Mouse (Mus musculus): Measurements from ENCODE around the gene Cep57l1. TPM values are rescaled to one million over a fixed set of nuclear protein-coding genes. Genes with fewer than 3 reads are reported as not detected.

Cep57l1 gene
- polyA plus RNA-seq, 1 experiment from 2014 or later: 21.1 TPM

DNA sequence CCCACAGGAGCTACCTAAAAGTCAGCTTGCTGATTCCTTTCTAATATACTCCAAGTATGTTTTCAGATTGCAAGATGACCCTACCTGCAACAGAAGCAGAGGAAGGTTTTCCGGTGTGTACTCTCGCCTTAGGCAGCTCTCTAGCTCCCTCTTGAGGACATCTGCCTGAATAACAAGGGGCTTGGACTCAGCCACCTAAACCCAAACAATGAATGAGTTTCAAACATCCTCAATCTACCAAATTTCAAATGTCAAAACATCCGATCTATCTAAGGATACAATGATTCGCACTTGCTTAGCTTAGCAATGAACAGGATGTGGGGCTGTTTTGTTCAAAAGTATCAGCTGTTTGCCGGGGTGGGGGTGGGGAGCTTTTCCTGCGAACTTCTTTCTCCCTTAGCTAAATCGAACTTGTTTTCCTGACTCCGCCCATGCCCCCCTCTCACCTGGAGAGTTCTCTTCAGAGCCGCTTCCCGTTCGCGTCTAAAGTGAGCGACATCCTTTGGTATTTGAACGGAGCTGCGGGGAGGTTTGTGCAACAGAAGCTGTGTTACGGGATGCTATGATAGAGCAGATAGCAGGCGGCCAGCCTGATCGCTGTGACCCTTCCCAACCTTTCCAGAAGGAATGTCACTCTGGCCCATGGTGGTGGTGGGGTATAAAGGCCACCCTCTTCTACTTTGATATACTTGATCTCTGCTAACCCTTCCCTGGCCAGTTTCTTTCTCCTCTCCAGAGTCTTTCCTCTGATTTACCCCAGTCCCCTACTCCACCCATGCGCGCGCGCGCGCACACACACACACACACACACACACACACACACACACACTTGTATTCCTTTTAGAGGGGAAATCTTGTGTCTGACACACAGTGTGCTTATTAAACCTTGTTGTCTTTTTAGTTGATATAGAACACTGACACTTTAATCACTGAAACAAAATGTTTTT, 119.5 kb downstream of the Cep57l1 start:
- H3K27ac ChIP-seq (replicated peaks): no peak overlapping the region
- peaks cover 4% of the 10 kb centered on the region; the same call in 1 of the 2 replicates for H3K27me3 ChIP-seq
- H3K4me2 ChIP-seq (replicated peaks): peak overlapping the region; percentile 75
- H3K9ac ChIP-seq (replicated peaks): peak overlapping the region; percentile 60; the same call in 1 of the 2 replicates
- 0 out of 2 replicates have a peak, but pooled peaks cover 4% of the 10 kb centered on the region for H3K4me1 ChIP-seq
- no peak for ATAC-seq (ENCODE audit: low FRiP score, low read depth)
- peak overlapping the region; percentile 44 for H3K4me3 ChIP-seq
- no peaks in the 10 kb centered on the region for H3K36me3 ChIP-seq
- H3K9me3 ChIP-seq: no peaks in the 10 kb centered on the region
- 18% methylated on average over 24 of the region's 24 CpGs for WGBS

GRCm38 (mm10) chr10:41684548-41684996, 125.1 kb downstream of the Cep57l1 start:
- Histone ChIP-seq H3K9ac (replicated peaks) (no peak overlapping the region), H3K36me3 (no peaks in the 10 kb centered on the region), H3K9me3 (no peaks in the 10 kb centered on the region), H3K4me2 (replicated peaks) (peak overlapping the region; percentile 29), H3K4me1 (no peaks in the 10 kb centered on the region), H3K27me3 (peaks cover 19% of the 10 kb centered on the region), H3K27ac (replicated peaks) (no peak overlapping the region), H3K4me3 (no peak overlapping the region)
- ATAC-seq (ENCODE audit: low FRiP score, low read depth): no peak
- WGBS: 5% methylated on average over 21 of the region's 21 CpGs

GRCm38 (mm10) chr10:41682546-41683393, 126.9 kb downstream of the Cep57l1 start:
- no peaks in the 10 kb centered on the region for H3K9me3 ChIP-seq
- no peak overlapping the region for H3K4me3 ChIP-seq
- H3K36me3 ChIP-seq: no peaks in the 10 kb centered on the region
- 39% methylated on average over 16 of the region's 16 CpGs for WGBS
- no peak overlapping the region for H3K9ac ChIP-seq (replicated peaks)
- H3K4me2 ChIP-seq (replicated peaks): no peak overlapping the region
- no peak overlapping the region for H3K27ac ChIP-seq (replicated peaks)
- peaks cover 8% of the 10 kb centered on the region for H3K4me1 ChIP-seq
- peaks cover 19% of the 10 kb centered on the region for H3K27me3 ChIP-seq
- ATAC-seq (ENCODE audit: low FRiP score, low read depth): no peak

DNA sequence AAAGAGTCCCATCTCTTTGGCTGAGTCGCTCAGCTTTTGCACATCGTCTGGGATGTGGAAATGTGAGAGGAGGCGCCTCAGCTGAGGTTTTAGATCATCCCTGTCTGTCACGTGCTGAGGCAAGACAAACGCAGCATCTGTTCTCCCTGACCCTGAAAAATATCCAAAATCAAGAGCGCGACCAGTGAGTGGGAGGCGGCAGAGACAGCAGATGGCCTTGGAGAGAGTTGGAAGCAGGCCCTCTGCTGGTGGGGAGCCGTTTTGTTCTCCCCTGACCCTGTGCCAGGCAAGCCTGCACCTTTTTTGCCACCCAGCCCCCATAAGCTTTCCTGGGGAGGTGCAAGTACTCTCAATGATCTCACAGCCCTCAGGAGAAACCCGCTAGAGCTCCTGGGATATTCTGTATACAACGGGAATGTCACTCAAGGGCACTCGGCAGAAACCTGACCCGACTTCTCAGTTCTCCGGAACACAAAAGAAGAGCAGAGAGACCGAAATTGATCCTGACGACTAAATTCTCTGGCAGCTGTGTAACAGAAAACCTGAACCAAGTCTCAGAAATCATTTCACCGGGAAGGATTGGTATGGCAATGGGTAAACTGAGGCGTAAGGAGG, 130.8 kb downstream of the Cep57l1 start:
- H3K4me3 ChIP-seq: 0 out of 2 replicates have a peak overlapping the region, but pooled peaks have one; percentile 14
- 21% methylated on average over 18 of the region's 18 CpGs for WGBS
- H3K36me3 ChIP-seq: no peaks in the 10 kb centered on the region
- no peak overlapping the region for H3K27ac ChIP-seq (replicated peaks)
- peaks cover 11% of the 10 kb centered on the region for H3K4me1 ChIP-seq
- H3K9ac ChIP-seq (replicated peaks): peak overlapping the region; percentile 31; the same call in 1 of the 2 replicates
- no peaks in the 10 kb centered on the region for H3K9me3 ChIP-seq
- ATAC-seq (ENCODE audit: low FRiP score, low read depth): peak; percentile 80
- peak overlapping the region; percentile 42 for H3K4me2 ChIP-seq (replicated peaks)
- H3K27me3 ChIP-seq: peaks cover 3% of the 10 kb centered on the region

- H3K4me2 ChIP-seq (replicated peaks): no peak overlapping the region
- WGBS: 68% methylated on average over 8 of the region's 8 CpGs
- no peak overlapping the region for H3K9ac ChIP-seq (replicated peaks)
- H3K9me3 ChIP-seq: no peaks in the 10 kb centered on the region
- H3K27me3 ChIP-seq: 0 out of 2 replicates have a peak, but pooled peaks cover 3% of the 10 kb centered on the region
- H3K4me1 ChIP-seq: peaks cover 11% of the 10 kb centered on the region
- H3K4me3 ChIP-seq: no peak overlapping the region
- no peak overlapping the region for H3K27ac ChIP-seq (replicated peaks)
- no peak for ATAC-seq (ENCODE audit: low FRiP score, low read depth)
- no peaks in the 10 kb centered on the region for H3K36me3 ChIP-seq
Measured at GRCm38 (mm10) chr10:41677396-41677795, 132.3 kb downstream of the Cep57l1 start.

DNA sequence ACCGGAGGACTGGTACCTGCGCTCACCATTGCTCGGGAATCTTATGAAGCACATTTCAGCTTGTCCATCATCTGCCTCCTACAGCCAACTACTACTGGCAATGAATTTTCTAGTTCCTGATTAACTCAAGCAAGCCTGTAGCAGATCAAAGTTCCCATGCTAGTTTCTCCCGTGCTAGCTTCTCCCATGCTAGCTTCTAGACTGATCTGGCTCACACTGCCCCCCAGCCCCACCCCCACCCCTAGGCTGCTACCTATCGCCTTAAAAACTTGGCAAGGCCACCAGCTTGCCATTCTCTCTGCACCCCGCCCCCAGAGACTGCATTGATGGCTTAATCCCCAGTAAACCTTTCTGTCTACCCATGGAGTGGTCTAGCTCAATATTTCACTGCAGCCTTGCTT, 133.0 kb downstream of the Cep57l1 start:
- WGBS: 84% methylated on average over 6 of the region's 6 CpGs

GRCm38 (mm10) chr10:41675842-41676571, 133.7 kb downstream of the Cep57l1 start:
- H3K27ac ChIP-seq (replicated peaks): no peak overlapping the region
- peaks cover 11% of the 10 kb centered on the region for H3K4me1 ChIP-seq
- no peaks in the 10 kb centered on the region for H3K36me3 ChIP-seq
- ATAC-seq (ENCODE audit: low FRiP score, low read depth): no peak
- H3K9ac ChIP-seq (replicated peaks): no peak overlapping the region
- no peaks in the 10 kb centered on the region for H3K9me3 ChIP-seq
- no peak overlapping the region for H3K4me3 ChIP-seq
- H3K4me2 ChIP-seq (replicated peaks): no peak overlapping the region
- 86% methylated on average over 6 of the region's 6 CpGs for WGBS
- 0 out of 2 replicates have a peak, but pooled peaks cover 3% of the 10 kb centered on the region for H3K27me3 ChIP-seq

More for the DNA sequence above, 133.0 kb downstream of the Cep57l1 start:
- H3K27ac ChIP-seq (replicated peaks): no peak overlapping the region
- 0 out of 2 replicates have a peak, but pooled peaks cover 3% of the 10 kb centered on the region for H3K27me3 ChIP-seq
- ATAC-seq (ENCODE audit: low FRiP score, low read depth): no peak; the same call in 1 of the 2 replicates
- no peaks in the 10 kb centered on the region for H3K36me3 ChIP-seq
- no peak overlapping the region for H3K4me3 ChIP-seq
- H3K9ac ChIP-seq (replicated peaks): no peak overlapping the region
- H3K9me3 ChIP-seq: no peaks in the 10 kb centered on the region
- no peak overlapping the region for H3K4me2 ChIP-seq (replicated peaks)
- H3K4me1 ChIP-seq: peaks cover 11% of the 10 kb centered on the region

DNA sequence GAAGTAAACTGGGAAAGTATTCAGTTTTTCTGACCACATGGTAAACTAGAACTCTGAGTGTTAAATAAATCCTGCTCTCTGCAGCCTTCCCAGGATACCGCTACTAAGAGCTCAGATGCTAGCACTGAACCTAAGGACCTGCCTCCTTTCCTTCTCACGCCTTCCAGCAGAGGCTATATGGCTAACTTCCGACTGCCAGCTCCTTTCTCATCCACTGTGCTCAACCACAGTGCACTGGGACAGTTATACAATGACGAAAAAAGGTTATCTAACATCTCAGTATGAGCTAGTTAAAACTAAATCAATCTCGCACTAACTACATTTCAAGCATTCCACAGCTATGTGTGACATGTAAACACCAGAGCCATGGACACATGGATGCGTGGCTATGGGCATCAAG, 134.4 kb downstream of the Cep57l1 start:
- Histone ChIP-seq H3K36me3 (no peaks in the 10 kb centered on the region), H3K27ac (replicated peaks) (no peak overlapping the region), H3K4me1 (peaks cover 11% of the 10 kb centered on the region), H3K27me3 (0 out of 2 replicates have a peak, but pooled peaks cover 3% of the 10 kb centered on the region), H3K4me3 (no peak overlapping the region), H3K9ac (replicated peaks) (no peak overlapping the region), H3K9me3 (no peaks in the 10 kb centered on the region), H3K4me2 (replicated peaks) (no peak overlapping the region)
- no peak for ATAC-seq (ENCODE audit: low FRiP score, low read depth)
- 82% methylated on average over 6 of the region's 6 CpGs for WGBS

DNA sequence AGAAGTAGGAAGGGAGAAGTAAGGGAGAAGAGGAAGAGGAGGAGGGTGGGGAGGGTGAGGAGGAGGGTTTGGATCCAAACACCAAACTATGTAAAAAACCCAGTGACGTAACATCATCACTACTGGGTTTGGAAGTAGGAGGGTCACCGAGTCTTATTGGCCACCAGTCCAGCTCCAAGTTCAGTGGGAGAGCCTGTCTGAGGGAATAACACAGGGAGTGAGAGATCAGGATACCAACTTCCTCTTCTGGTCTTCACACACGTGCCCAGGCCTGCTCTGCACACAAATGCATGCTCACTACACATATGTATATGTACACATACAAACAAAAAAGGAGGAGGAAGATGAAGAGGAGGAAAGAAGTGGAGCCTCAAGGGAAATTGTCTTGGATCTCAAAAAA, 135.3 kb downstream of the Cep57l1 start:
- Histone ChIP-seq H3K4me1 (peaks cover 11% of the 10 kb centered on the region), H3K36me3 (no peaks in the 10 kb centered on the region), H3K4me2 (replicated peaks) (no peak overlapping the region), H3K4me3 (no peak overlapping the region), H3K27ac (replicated peaks) (no peak overlapping the region), H3K9me3 (no peaks in the 10 kb centered on the region), H3K9ac (replicated peaks) (no peak overlapping the region), H3K27me3 (0 out of 2 replicates have a peak, but pooled peaks cover 3% of the 10 kb centered on the region)
- no peak for ATAC-seq (ENCODE audit: low FRiP score, low read depth)
- WGBS: 77% methylated on average over 3 of the region's 3 CpGs

- Histone ChIP-seq H3K4me2 (replicated peaks) (no peak overlapping the region), H3K4me1 (no peaks in the 10 kb centered on the region), H3K36me3 (no peaks in the 10 kb centered on the region), H3K9ac (replicated peaks) (no peak overlapping the region), H3K27me3 (0 out of 2 replicates have a peak, but pooled peaks cover 3% of the 10 kb centered on the region), H3K4me3 (no peak overlapping the region), H3K27ac (replicated peaks) (no peak overlapping the region), H3K9me3 (no peaks in the 10 kb centered on the region)
- ATAC-seq (ENCODE audit: low FRiP score, low read depth): no peak
- WGBS: 79% methylated on average over 5 of the region's 5 CpGs
Measured at GRCm38 (mm10) chr10:41670196-41670595, 139.5 kb downstream of the Cep57l1 start.

Measured in midbrain, embryonic 12.5 days (tissue).